Mouse (Mus musculus): Measurements from ENCODE around the gene Cep104.

DNA sequence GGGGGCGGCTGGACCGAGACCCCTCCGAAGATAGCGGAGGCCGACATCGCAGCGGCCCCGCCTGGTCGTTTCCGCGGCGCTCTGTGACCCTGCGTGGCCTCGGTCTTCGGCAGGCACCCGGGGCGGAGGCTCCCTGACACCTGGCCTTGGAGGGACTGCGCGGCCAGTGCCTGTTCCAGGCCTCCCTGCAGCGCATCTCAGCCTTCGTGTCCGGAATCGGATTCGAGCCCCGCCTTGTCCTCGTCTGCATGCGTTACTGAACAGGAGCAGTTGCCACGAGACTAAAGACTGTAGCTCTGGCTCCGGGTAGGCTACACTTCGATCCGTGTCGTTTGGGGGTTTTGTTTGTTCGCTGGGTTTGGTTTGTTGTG, 283 bp downstream of the Cep104 start:
- no peak for TF ChIP-seq CTCF (IDR thresholded peaks at IDR 0.05; ENCODE audit: low read depth, low read length)
- TF ChIP-seq POLR2AphosphoS5 (IDR thresholded peaks at IDR 0.05; ENCODE audit: insufficient replicate concordance, low read depth, low read length), result no peak
- TF ChIP-seq GATA1 (IDR thresholded peaks at IDR 0.05; ENCODE audit: borderline replicate concordance, low read length), result no peak
- TF ChIP-seq TAL1 (conservative IDR thresholded peaks at IDR 0.05; ENCODE audit: low read depth, low read length), result no peak
